Mouse (Mus musculus): Measurements from ENCODE around the gene Rpusd4.

- no peak for TF ChIP-seq EP300 (IDR thresholded peaks at IDR 0.05; ENCODE audit: low read depth)
- no peak for TF ChIP-seq CTCF (IDR thresholded peaks at IDR 0.05; ENCODE audit: low read depth)
Measured at GRCm38 (mm10) chr9:35228671-35229070, 39.0 kb upstream of the Rpusd4 start.

Measured in heart, postnatal 0 days (tissue).